10 mouse cellular contexts compared by ENCODE assay signal in genomic region chr17:5084139-5084538, GRCm38 (mm10).
DNase-seq lines count a peak whose midpoint lies in the region; ATAC-seq and TF ChIP-seq lines count a peak whose summit lies in the region.
"Had no signal": no experiment of that assay in that cellular context is flagged by ENCODE, and none has a peak within 500 bp of the region (broad histone marks: within the 10 kb centered on the region; RNA-seq: fewer than 3 reads in every experiment).

No protein-coding gene starts in this region.

- no peak overlapping the region for H3K27ac ChIP-seq in heart, embryonic 13.5 days (replicated peaks)
- H3K27ac ChIP-seq in forebrain, embryonic 16.5 days (ENCODE audit: low read length): peak overlapping the region; percentile 92
- no peak overlapping the region for H3K27ac ChIP-seq in midbrain, postnatal 0 days (ENCODE audit: low read depth, low read length)
- H3K27ac ChIP-seq: lung, embryonic 15.5 days had no signal

- H3K27me3 ChIP-seq in heart, embryonic 13.5 days (replicated peaks): no peaks in the 10 kb centered on the region
- H3K27me3 ChIP-seq in forebrain, embryonic 16.5 days (replicated peaks; ENCODE audit: control insufficient read depth, insufficient read depth, low read length): no peaks in the 10 kb centered on the region
- no peaks in the 10 kb centered on the region for H3K27me3 ChIP-seq in midbrain, postnatal 0 days (ENCODE audit: insufficient read depth, low read length)
- H3K27me3 ChIP-seq: lung, embryonic 15.5 days had no signal

- no peak for TF ChIP-seq POLR2A in brain, embryonic 14.5 days (IDR thresholded peaks at IDR 0.05; ENCODE audit: borderline replicate concordance, extremely low read depth, insufficient read depth, insufficient read length, poor library complexity, severe bottlenecking)

- 66% methylated on average over 8 of the region's 8 CpGs for WGBS in heart, embryonic 13.5 days
- WGBS in forebrain, embryonic 16.5 days: 28% methylated on average over 8 of the region's 8 CpGs
- WGBS in midbrain, postnatal 0 days: 47% methylated on average over 8 of the region's 8 CpGs

- no peak overlapping the region for H3K4me2 ChIP-seq in heart, embryonic 13.5 days
- peak overlapping the region; percentile 14; the same call in 1 of the 2 replicates for H3K4me2 ChIP-seq in forebrain, embryonic 16.5 days (ENCODE audit: low read length)
- no peak overlapping the region for H3K4me2 ChIP-seq in midbrain, postnatal 0 days (ENCODE audit: low read depth, low read length, poor library complexity, severe bottlenecking)
- H3K4me2 ChIP-seq: lung, embryonic 15.5 days had no signal

- H3K9me3 ChIP-seq in heart, embryonic 13.5 days: no peaks in the 10 kb centered on the region
- no peaks in the 10 kb centered on the region for H3K9me3 ChIP-seq in forebrain, embryonic 16.5 days (ENCODE audit: control insufficient read depth, low read length)
- H3K9me3 ChIP-seq in midbrain, postnatal 0 days (ENCODE audit: low read length): no peaks in the 10 kb centered on the region
- H3K9me3 ChIP-seq: lung, embryonic 15.5 days had no signal

- H3K36me3 ChIP-seq in heart, embryonic 13.5 days: no peaks in the 10 kb centered on the region
- H3K36me3 ChIP-seq in forebrain, embryonic 16.5 days (ENCODE audit: control insufficient read depth, insufficient read depth): no peaks in the 10 kb centered on the region
- no peaks in the 10 kb centered on the region for H3K36me3 ChIP-seq in midbrain, postnatal 0 days (ENCODE audit: insufficient read depth, low read length)
- H3K36me3 ChIP-seq: lung, embryonic 15.5 days had no signal

- no peak for DNase-seq in heart, adult 9 months (ENCODE audit: low spot score in 2 of 2)
- DNase-seq in brain, embryonic 14.5 days (ENCODE audit: low read depth): peak; percentile 91
- peak; percentile 51 for DNase-seq in midbrain, postnatal 0 days (ENCODE audit: low spot score)
- no peak for DNase-seq in gastrocnemius, postnatal 10 days
- DNase-seq in urinary bladder, adult 18-20 months (ENCODE audit: low spot score in 2 of 2): no peak
- DNase-seq: heart, postnatal 14 days had no signal

- H3K4me3 ChIP-seq in heart, embryonic 13.5 days: no peak overlapping the region
- no peak overlapping the region for H3K4me3 ChIP-seq in forebrain, embryonic 16.5 days (replicated peaks; ENCODE audit: low read length)
- H3K4me3 ChIP-seq in midbrain, postnatal 0 days (ENCODE audit: low read depth, low read length): no peak overlapping the region
- H3K4me3 ChIP-seq: lung, embryonic 15.5 days had no signal

- H3K4me1 ChIP-seq in heart, embryonic 13.5 days: peaks cover 83% of the 10 kb centered on the region
- H3K4me1 ChIP-seq in forebrain, embryonic 16.5 days (replicated peaks; ENCODE audit: control insufficient read depth, insufficient read depth, low read length): peaks cover 61% of the 10 kb centered on the region
- peaks cover 10% of the 10 kb centered on the region; the same call in 1 of the 2 replicates for H3K4me1 ChIP-seq in midbrain, postnatal 0 days (ENCODE audit: insufficient read depth, low read length)

- no peak for ATAC-seq in heart, embryonic 13.5 days (ENCODE audit: extremely low read depth, insufficient number of reproducible peaks, low FRiP score, low TSS enrichment)
- peak; percentile 94 for ATAC-seq in forebrain, embryonic 16.5 days
- ATAC-seq in midbrain, postnatal 0 days (ENCODE audit: low FRiP score): no peak
- no peak for ATAC-seq in megakaryocyte, adult 5-6 weeks (ENCODE audit: poor library complexity, severe bottlenecking)

- H3K9ac ChIP-seq in heart, embryonic 13.5 days: peak overlapping the region; percentile 50; the same call in 1 of the 2 replicates
- H3K9ac ChIP-seq in forebrain, embryonic 16.5 days (replicated peaks; ENCODE audit: low read depth, low read length): no peak overlapping the region
- no peak overlapping the region for H3K9ac ChIP-seq in midbrain, postnatal 0 days (replicated peaks; ENCODE audit: low read length, poor library complexity, severe bottlenecking)
- H3K9ac ChIP-seq: lung, embryonic 15.5 days had no signal

- no peak for TF ChIP-seq CTCF in brain, embryonic 14.5 days (IDR thresholded peaks at IDR 0.05; ENCODE audit: borderline replicate concordance, extremely low read depth, insufficient read depth, insufficient read length)
- no peak for TF ChIP-seq CTCF in midbrain, postnatal 0 days (IDR thresholded peaks at IDR 0.05)

Comparison
In these comparisons a context has a peak if more than half of its experiments do, and no peak if none do; other contexts are left out.
1. DNase-seq: peak in brain, embryonic 14.5 days (single experiment) and midbrain, postnatal 0 days (single experiment); none in heart, adult 9 months (0 of 2), gastrocnemius, postnatal 10 days (single experiment) and urinary bladder, adult 18-20 months (0 of 2).